Mouse (Mus musculus): ENCODE data around the gene Rtl9. TPM values are rescaled to one million over a fixed set of nuclear protein-coding genes. Genes with fewer than 3 reads are reported as not detected.

Rtl9 gene
- total RNA-seq (2017) = not detected in 2 replicates

- peak; percentile 59 to 66; a peak in 2 of 4 replicates for ATAC-seq (replicated peaks in 1 of 2; ENCODE audit: insufficient read depth in 1 of 2, low FRiP score in 2 of 2, low TSS enrichment in 1 of 2, low read depth in 1 of 2, poor library complexity in 2 of 2, severe bottlenecking in 2 of 2)
Observed at GRCm38 (mm10) chrX:143099044-143099754, at the start of gene Rtl9. TSS of gene Rtl9 (plus strand) at chrX:143099594.

- no peak for ATAC-seq (replicated peaks in 1 of 2; ENCODE audit: insufficient read depth in 1 of 2, low FRiP score in 2 of 2, low TSS enrichment in 1 of 2, low read depth in 1 of 2, poor library complexity in 2 of 2, severe bottlenecking in 2 of 2)
Observed at GRCm38 (mm10) chrX:143051478-143051877, 47.9 kb upstream of the Rtl9 start.

- no peak for ATAC-seq (replicated peaks in 1 of 2; ENCODE audit: insufficient read depth in 1 of 2, low FRiP score in 2 of 2, low TSS enrichment in 1 of 2, low read depth in 1 of 2, poor library complexity in 2 of 2, severe bottlenecking in 2 of 2)
Observed at GRCm38 (mm10) chrX:143051921-143052320, 47.5 kb upstream of the Rtl9 start.

- ATAC-seq (replicated peaks in 1 of 2; ENCODE audit: insufficient read depth in 1 of 2, low FRiP score in 2 of 2, low TSS enrichment in 1 of 2, low read depth in 1 of 2, poor library complexity in 2 of 2, severe bottlenecking in 2 of 2) = peak; percentile 59 to 91; a peak in 3 of 4 replicates
Observed at GRCm38 (mm10) chrX:143058829-143059228, 40.6 kb upstream of the Rtl9 start.

- ATAC-seq (replicated peaks in 1 of 2; ENCODE audit: insufficient read depth in 1 of 2, low FRiP score in 2 of 2, low TSS enrichment in 1 of 2, low read depth in 1 of 2, poor library complexity in 2 of 2, severe bottlenecking in 2 of 2) = no peak
Observed at GRCm38 (mm10) chrX:143062641-143063355, 36.6 kb upstream of the Rtl9 start.

GRCm38 (mm10) chrX:143063780-143064179 lies 35.6 kb upstream of the Rtl9 start:
- no peak for ATAC-seq (replicated peaks in 1 of 2; ENCODE audit: insufficient read depth in 1 of 2, low FRiP score in 2 of 2, low TSS enrichment in 1 of 2, low read depth in 1 of 2, poor library complexity in 2 of 2, severe bottlenecking in 2 of 2)

GRCm38 (mm10) chrX:143064288-143064687 lies 35.1 kb upstream of the Rtl9 start:
- no peak for ATAC-seq (replicated peaks in 1 of 2; ENCODE audit: insufficient read depth in 1 of 2, low FRiP score in 2 of 2, low TSS enrichment in 1 of 2, low read depth in 1 of 2, poor library complexity in 2 of 2, severe bottlenecking in 2 of 2)

- ATAC-seq (replicated peaks in 1 of 2; ENCODE audit: insufficient read depth in 1 of 2, low FRiP score in 2 of 2, low TSS enrichment in 1 of 2, low read depth in 1 of 2, poor library complexity in 2 of 2, severe bottlenecking in 2 of 2) = no peak
Observed at GRCm38 (mm10) chrX:143066320-143067114, 32.9 kb upstream of the Rtl9 start.

- no peak for ATAC-seq (replicated peaks in 1 of 2; ENCODE audit: insufficient read depth in 1 of 2, low FRiP score in 2 of 2, low TSS enrichment in 1 of 2, low read depth in 1 of 2, poor library complexity in 2 of 2, severe bottlenecking in 2 of 2)
Observed at GRCm38 (mm10) chrX:143067115-143067514, 32.3 kb upstream of the Rtl9 start.

GRCm38 (mm10) chrX:143067576-143067975 lies 31.8 kb upstream of the Rtl9 start:
- ATAC-seq (replicated peaks in 1 of 2; ENCODE audit: insufficient read depth in 1 of 2, low FRiP score in 2 of 2, low TSS enrichment in 1 of 2, low read depth in 1 of 2, poor library complexity in 2 of 2, severe bottlenecking in 2 of 2) = no peak

GRCm38 (mm10) chrX:143080458-143081336 lies 18.7 kb upstream of the Rtl9 start:
- no peak; a peak in 1 of 4 replicates for ATAC-seq (replicated peaks in 1 of 2; ENCODE audit: insufficient read depth in 1 of 2, low FRiP score in 2 of 2, low TSS enrichment in 1 of 2, low read depth in 1 of 2, poor library complexity in 2 of 2, severe bottlenecking in 2 of 2)

GRCm38 (mm10) chrX:143082732-143083131 lies 16.7 kb upstream of the Rtl9 start:
- ATAC-seq (replicated peaks in 1 of 2; ENCODE audit: insufficient read depth in 1 of 2, low FRiP score in 2 of 2, low TSS enrichment in 1 of 2, low read depth in 1 of 2, poor library complexity in 2 of 2, severe bottlenecking in 2 of 2) = no peak

GRCm38 (mm10) chrX:143088225-143088624 lies 11.2 kb upstream of the Rtl9 start:
- ATAC-seq (replicated peaks in 1 of 2; ENCODE audit: insufficient read depth in 1 of 2, low FRiP score in 2 of 2, low TSS enrichment in 1 of 2, low read depth in 1 of 2, poor library complexity in 2 of 2, severe bottlenecking in 2 of 2) = no peak

GRCm38 (mm10) chrX:143090904-143091588 lies 8.3 kb upstream of the Rtl9 start:
- no peak for ATAC-seq (replicated peaks in 1 of 2; ENCODE audit: insufficient read depth in 1 of 2, low FRiP score in 2 of 2, low TSS enrichment in 1 of 2, low read depth in 1 of 2, poor library complexity in 2 of 2, severe bottlenecking in 2 of 2)

- no peak for ATAC-seq (replicated peaks in 1 of 2; ENCODE audit: insufficient read depth in 1 of 2, low FRiP score in 2 of 2, low TSS enrichment in 1 of 2, low read depth in 1 of 2, poor library complexity in 2 of 2, severe bottlenecking in 2 of 2)
Observed at GRCm38 (mm10) chrX:143097551-143097950, 1.8 kb upstream of the Rtl9 start.

- ATAC-seq (replicated peaks in 1 of 2; ENCODE audit: insufficient read depth in 1 of 2, low FRiP score in 2 of 2, low TSS enrichment in 1 of 2, low read depth in 1 of 2, poor library complexity in 2 of 2, severe bottlenecking in 2 of 2) = no peak
Observed at GRCm38 (mm10) chrX:143103146-143103545, 3.8 kb downstream of the Rtl9 start.

GRCm38 (mm10) chrX:143105866-143106265 lies 6.5 kb downstream of the Rtl9 start:
- ATAC-seq (replicated peaks in 1 of 2; ENCODE audit: insufficient read depth in 1 of 2, low FRiP score in 2 of 2, low TSS enrichment in 1 of 2, low read depth in 1 of 2, poor library complexity in 2 of 2, severe bottlenecking in 2 of 2) = no peak

Data from hematopoietic stem cell, adult 5-6 weeks (primary cell).